Mouse (Mus musculus) liver, adult 2 months (tissue): ENCODE measurements around the gene Rhou. TPM values are rescaled to one million over a fixed set of nuclear protein-coding genes. Genes with fewer than 3 reads are reported as not detected.

ENCODE experiments used
- DNase-seq: peaks from one replicate; pipeline ENCODE4 v3.0.0-alpha.2; 2011; ENCODE audit warnings: low read depth, low spot score; ENCODE audit errors: extremely low read depth
- H3K27ac ChIP-seq: fragments of 200-500 bp; replicated peaks from 2 replicates; pipeline ENCODE4 v1.5.1; 2012; ENCODE audit warnings: low read depth, mild to moderate bottlenecking, control low read depth, inconsistent platforms, low read length; ENCODE audit not compliant: insufficient read depth
- H3K27me3 ChIP-seq: fragments of 200-500 bp; 2 replicates; pipeline ENCODE4 v1.6.1; 2012; ENCODE audit warnings: mild to moderate bottlenecking, moderate library complexity, low read length, inconsistent platforms; ENCODE audit not compliant: control insufficient read depth, insufficient read depth
- H3K36me3 ChIP-seq: fragments of 200-500 bp; 2 replicates; pipeline ENCODE4 v1.6.1; 2012; ENCODE audit warnings: low read length, inconsistent platforms; ENCODE audit not compliant: control insufficient read depth, insufficient read depth
- H3K4me1 ChIP-seq: fragments of 200-500 bp; 2 replicates; pipeline ENCODE4 v1.6.1; 2011; ENCODE audit warnings: low read length; ENCODE audit not compliant: control insufficient read depth, insufficient read depth
- H3K4me3 ChIP-seq: fragments of 200-500 bp; 2 replicates; pipeline ENCODE4 v1.5.1; 2011; ENCODE audit warnings: low read depth, mild to moderate bottlenecking, control low read depth, low read length, moderate library complexity; ENCODE audit not compliant: insufficient read depth
- H3K79me2 ChIP-seq: fragments of 200-500 bp; 2 replicates; pipeline ENCODE4 v1.6.1; 2012; ENCODE audit warnings: inconsistent platforms, mild to moderate bottlenecking, low read length, moderate library complexity; ENCODE audit not compliant: control insufficient read depth, insufficient read depth
- H3K9ac ChIP-seq: fragments of 200-500 bp; 2 replicates; pipeline ENCODE4 v1.6.1; 2012; ENCODE audit warnings: low read depth, mild to moderate bottlenecking, control low read depth, inconsistent platforms, low read length
- CTCF ChIP-seq: fragments of 200-500 bp; IDR thresholded peaks from 2 replicates; pipeline ENCODE4 v1.5.1; 2011; ENCODE audit warnings: low read depth, low read length, control low read depth
- POLR2A ChIP-seq: fragments of 200-500 bp; IDR thresholded peaks from 2 replicates; pipeline ENCODE4 v1.6.1; 2011; ENCODE audit warnings: low read length, control low read depth; ENCODE audit not compliant: insufficient read depth; ENCODE audit errors: extremely low read depth
- WGBS: fragments of 180-500 bp; shearing (Covaris S2); methylation state at CpG from one replicate; pipeline ENCODE4 v1.1.7; 2018; 5-methylcytosine and 5-hydroxymethylcytosine counted together
- polyA plus RNA-seq: library from polyadenylated mRNA; depleted of rRNA; stranded (reverse); fragments of >200 nt; gene quantifications from 2 replicates; pipeline ENCODE4 v1.2.3, GENCODE M21; 2012
- total RNA-seq: library from RNA; depleted of rRNA; stranded (reverse); fragments of >200 nt; gene quantifications from 2 replicates; pipeline ENCODE4 v1.2.3, GENCODE M21; 2014

Rhou gene
- total and polyA plus RNA-seq, 2 experiments, result 25.6 to 38.6 TPM

- no peak for TF ChIP-seq POLR2A
- no peak for TF ChIP-seq CTCF
- H3K27ac ChIP-seq, result no peak overlapping the region
- 0 out of 2 replicates have a peak, but pooled peaks cover 2% of the 10 kb centered on the region for H3K79me2 ChIP-seq
- no peak overlapping the region for H3K4me3 ChIP-seq
- 60% methylated on average over 17 of the region's 17 CpGs for WGBS
- no peak overlapping the region for H3K9ac ChIP-seq
- no peak for DNase-seq
- H3K36me3 ChIP-seq, result no peaks in the 10 kb centered on the region
- no peaks in the 10 kb centered on the region for H3K27me3 ChIP-seq
- H3K4me1 ChIP-seq, result peaks cover 5% of the 10 kb centered on the region; the same call in 1 of the 2 replicates
These were observed 5.2 kb upstream of the Rhou start for GRCm38 (mm10) chr8:123648245-123649170.

GRCm38 (mm10) chr8:123649483-123649882, 4.2 kb upstream of the Rhou start:
- H3K36me3 ChIP-seq, result no peaks in the 10 kb centered on the region
- no peak for TF ChIP-seq CTCF
- no peak for TF ChIP-seq POLR2A
- no peak overlapping the region for H3K4me3 ChIP-seq
- H3K9ac ChIP-seq, result no peak overlapping the region
- 83% methylated on average over 12 of the region's 12 CpGs for WGBS
- H3K27me3 ChIP-seq, result no peaks in the 10 kb centered on the region
- no peak overlapping the region for H3K27ac ChIP-seq
- peaks cover 4% of the 10 kb centered on the region; the same call in 1 of the 2 replicates for H3K4me1 ChIP-seq
- no peak for DNase-seq
- H3K79me2 ChIP-seq, result 0 out of 2 replicates have a peak, but pooled peaks cover 7% of the 10 kb centered on the region

GRCm38 (mm10) chr8:123651390-123652098, 2.2 kb upstream of the Rhou start:
- 90% methylated on average over 5 of the region's 5 CpGs for WGBS
- Histone ChIP-seq H3K36me3 (peaks cover 1% of the 10 kb centered on the region; the same call in 1 of the 2 replicates), H3K27ac (no peak overlapping the region), H3K79me2 (peaks cover 10% of the 10 kb centered on the region; the same call in 1 of the 2 replicates), H3K9ac (no peak overlapping the region), H3K4me1 (peaks cover 8% of the 10 kb centered on the region; the same call in 1 of the 2 replicates), H3K27me3 (no peaks in the 10 kb centered on the region), H3K4me3 (no peak overlapping the region)
- no peak for TF ChIP-seq POLR2A
- TF ChIP-seq CTCF, result no peak
- no peak for DNase-seq

- peaks cover 4% of the 10 kb centered on the region; the same call in 1 of the 2 replicates for H3K36me3 ChIP-seq
- no peak overlapping the region for H3K9ac ChIP-seq
- no peaks in the 10 kb centered on the region for H3K27me3 ChIP-seq
- DNase-seq, result no peak
- TF ChIP-seq CTCF, result 0 out of 2 replicates have a peak, but pooled peaks have one; percentile 7
- TF ChIP-seq POLR2A, result no peak
- H3K4me1 ChIP-seq, result peaks cover 11% of the 10 kb centered on the region
- no peak overlapping the region for H3K4me3 ChIP-seq
- no peak overlapping the region for H3K27ac ChIP-seq
- WGBS, result 79% methylated on average over 4 of the region's 4 CpGs
- H3K79me2 ChIP-seq, result peaks cover 10% of the 10 kb centered on the region; the same call in 1 of the 2 replicates
These were observed 1.1 kb upstream of the Rhou start for GRCm38 (mm10) chr8:123652641-123653040.

GRCm38 (mm10) chr8:123653994-123654569, 353 bp downstream of the Rhou start:
- Histone ChIP-seq H3K27me3 (no peaks in the 10 kb centered on the region), H3K36me3 (peaks cover 4% of the 10 kb centered on the region; the same call in 1 of the 2 replicates), H3K79me2 (peaks cover 10% of the 10 kb centered on the region; the same call in 1 of the 2 replicates), H3K4me3 (peak overlapping the region; percentile 70), H3K9ac (peak overlapping the region; percentile 91), H3K4me1 (peaks cover 20% of the 10 kb centered on the region), H3K27ac (peak overlapping the region; percentile 90)
- peak; percentile 35 for DNase-seq
- TF ChIP-seq POLR2A (no peak), CTCF (no peak)
- WGBS, result 1% methylated on average over 74 of the region's 77 CpGs
